Mouse (Mus musculus) forebrain, postnatal 0 days (tissue): ENCODE results near the gene Gm49394. TPM values are rescaled to one million over a fixed set of nuclear protein-coding genes. Genes with fewer than 3 reads are reported as not detected.

Experiments
- ATAC-seq: fragments of 200-750 bp; cut with Nextera tagmentation; 2 replicates; pipeline ENCODE4 v1.8.0; 2017; ENCODE audit warnings: mild to moderate bottlenecking, moderate library complexity
- DNase-seq: peaks from one replicate; pipeline ENCODE4 v3.0.0-alpha.2; 2015
- H3K27ac ChIP-seq: fragments of 300-500 bp; sonication (generic); 2 replicates; pipeline ENCODE4 v1.5.1; 2014; ENCODE audit warnings: low read depth, mild to moderate bottlenecking, antibody characterized with exemption, low read length, moderate library complexity, mixed read lengths
- H3K27me3 ChIP-seq: fragments of 300-500 bp; sonication (generic); 2 replicates; pipeline ENCODE4 v1.6.1; 2014; ENCODE audit warnings: mild to moderate bottlenecking, low read length, mixed read lengths; ENCODE audit not compliant: insufficient read depth
- H3K36me3 ChIP-seq: fragments of 300-500 bp; sonication (generic); 2 replicates; pipeline ENCODE4 v1.6.1; 2014; ENCODE audit warnings: mild to moderate bottlenecking, moderate library complexity; ENCODE audit not compliant: insufficient read depth
- H3K4me1 ChIP-seq: fragments of 300-500 bp; sonication (generic); 2 replicates; pipeline ENCODE4 v1.6.1; 2014; ENCODE audit warnings: antibody characterized with exemption; ENCODE audit not compliant: insufficient read depth
- H3K4me2 ChIP-seq: fragments of 300-500 bp; sonication (generic); 2 replicates; pipeline ENCODE4 v1.6.1; 2014; ENCODE audit warnings: low read depth, mild to moderate bottlenecking, moderate library complexity
- H3K4me3 ChIP-seq: fragments of 300-500 bp; sonication (generic); 2 replicates; pipeline ENCODE4 v1.5.1; 2014; ENCODE audit warnings: low read depth, low read length, mixed read lengths
- H3K9ac ChIP-seq: fragments of 300-500 bp; sonication (generic); 2 replicates; pipeline ENCODE4 v1.6.1; 2014; ENCODE audit warnings: mild to moderate bottlenecking
- H3K9me3 ChIP-seq: fragments of 300-500 bp; sonication (generic); 2 replicates; pipeline ENCODE4 v1.6.1; 2016; ENCODE audit warnings: low read length
- CTCF ChIP-seq: sonication (generic); IDR thresholded peaks from 2 replicates; pipeline ENCODE4 v1.5.1; 2016; ENCODE audit warnings: antibody characterized with exemption, control low read depth, low read depth
- WGBS: fragments of 180-500 bp; shearing (Covaris S2); extraction: QIAGEN DNeasy Blood & Tissue Kit; methylation state at CpG from one replicate; pipeline ENCODE4 v1.1.7; 2014; 5-methylcytosine and 5-hydroxymethylcytosine counted together
- polyA plus RNA-seq: library from polyadenylated mRNA; unstranded; fragments of >200 nt; fragmentation: Nextera tagmentation; extraction: Ambion mirVana; gene quantifications from 2 replicates; pipeline ENCODE4 v1.2.1, GENCODE M21; 2015
- total RNA-seq: library from RNA; depleted of rRNA; stranded (reverse); fragments of >200 nt; gene quantifications from 2 replicates; pipeline ENCODE4 v1.2.3, GENCODE M21; 2014

Gene Gm49394
- total and polyA plus RNA-seq, 2 experiments from 2014 or later: 0.06 TPM; not detected in 1

GRCm38 (mm10) chr7:142665364-142665763 lies 4.4 kb downstream of the Gm49394 start:
- no peak overlapping the region for H3K4me2 ChIP-seq
- no peak overlapping the region for H3K27ac ChIP-seq
- ATAC-seq: no peak
- peaks cover 47% of the 10 kb centered on the region for H3K27me3 ChIP-seq
- H3K4me3 ChIP-seq: no peak overlapping the region
- H3K4me1 ChIP-seq: no peaks in the 10 kb centered on the region
- WGBS: 46% methylated on average over 5 of the region's 5 CpGs
- no peaks in the 10 kb centered on the region for H3K36me3 ChIP-seq
- H3K9ac ChIP-seq: no peak overlapping the region
- no peak for DNase-seq
- no peak for TF ChIP-seq CTCF
- H3K9me3 ChIP-seq: no peaks in the 10 kb centered on the region

- Histone ChIP-seq H3K27ac (no peak overlapping the region), H3K9me3 (no peaks in the 10 kb centered on the region), H3K27me3 (peaks cover 55% of the 10 kb centered on the region), H3K9ac (no peak overlapping the region), H3K4me1 (no peaks in the 10 kb centered on the region), H3K4me2 (no peak overlapping the region), H3K4me3 (no peak overlapping the region), H3K36me3 (no peaks in the 10 kb centered on the region)
- 6% methylated on average over 9 of the region's 9 CpGs for WGBS
- DNase-seq (no peak), ATAC-seq (no peak)
- no peak for TF ChIP-seq CTCF
These were observed 5.2 kb downstream of the Gm49394 start for GRCm38 (mm10) chr7:142664465-142665029.

GRCm38 (mm10) chr7:142663931-142664421 lies 5.8 kb downstream of the Gm49394 start:
- Histone ChIP-seq H3K27me3 (peaks cover 61% of the 10 kb centered on the region), H3K9me3 (no peaks in the 10 kb centered on the region), H3K4me3 (peak overlapping the region; percentile 1; the same call in 1 of the 2 replicates), H3K4me2 (peak overlapping the region; percentile 27; the same call in 1 of the 2 replicates), H3K36me3 (no peaks in the 10 kb centered on the region), H3K9ac (no peak overlapping the region), H3K4me1 (no peaks in the 10 kb centered on the region), H3K27ac (no peak overlapping the region)
- TF ChIP-seq CTCF: no peak
- 1% methylated on average over 52 of the region's 53 CpGs for WGBS
- peak; percentile 27; the same call in 1 of the 2 replicates for ATAC-seq
- peak; percentile 55 for DNase-seq

GRCm38 (mm10) chr7:142663151-142663550 lies 6.6 kb downstream of the Gm49394 start:
- TF ChIP-seq CTCF: no peak
- ATAC-seq (no peak), DNase-seq (peak; percentile 40)
- Histone ChIP-seq H3K9me3 (no peaks in the 10 kb centered on the region), H3K36me3 (no peaks in the 10 kb centered on the region), H3K4me2 (no peak overlapping the region), H3K4me1 (no peaks in the 10 kb centered on the region), H3K4me3 (no peak overlapping the region), H3K27me3 (peaks cover 68% of the 10 kb centered on the region), H3K27ac (no peak overlapping the region), H3K9ac (no peak overlapping the region)
- WGBS: 12% methylated on average over 5 of the region's 5 CpGs

GRCm38 (mm10) chr7:142661811-142662210 lies 7.9 kb downstream of the Gm49394 start:
- Histone ChIP-seq H3K4me2 (no peak overlapping the region), H3K36me3 (no peaks in the 10 kb centered on the region), H3K27me3 (peaks cover 82% of the 10 kb centered on the region), H3K9me3 (no peaks in the 10 kb centered on the region), H3K4me1 (no peaks in the 10 kb centered on the region), H3K9ac (no peak overlapping the region), H3K4me3 (no peak overlapping the region), H3K27ac (no peak overlapping the region)
- TF ChIP-seq CTCF: no peak
- ATAC-seq (no peak), DNase-seq (no peak)

GRCm38 (mm10) chr7:142661046-142661445 lies 8.7 kb downstream of the Gm49394 start:
- H3K4me3 ChIP-seq: no peak overlapping the region; the same call in 1 of the 2 replicates
- no peak for DNase-seq
- no peak overlapping the region for H3K9ac ChIP-seq
- WGBS: 1% methylated on average over 25 of the region's 25 CpGs
- no peak overlapping the region for H3K27ac ChIP-seq
- H3K36me3 ChIP-seq: no peaks in the 10 kb centered on the region
- no peak for ATAC-seq
- TF ChIP-seq CTCF: no peak
- no peaks in the 10 kb centered on the region for H3K4me1 ChIP-seq
- H3K9me3 ChIP-seq: no peaks in the 10 kb centered on the region
- peak overlapping the region; percentile 21; the same call in 1 of the 2 replicates for H3K4me2 ChIP-seq
- H3K27me3 ChIP-seq: peaks cover 89% of the 10 kb centered on the region

GRCm38 (mm10) chr7:142660651-142660945 lies 9.1 kb downstream of the Gm49394 start:
- no peak for TF ChIP-seq CTCF
- H3K4me2 ChIP-seq: peak overlapping the region; percentile 21; the same call in 1 of the 2 replicates
- no peaks in the 10 kb centered on the region for H3K4me1 ChIP-seq
- H3K36me3 ChIP-seq: no peaks in the 10 kb centered on the region
- 0% methylated on average over 29 of the region's 29 CpGs for WGBS
- peak overlapping the region; percentile 2; the same call in 1 of the 2 replicates for H3K4me3 ChIP-seq
- DNase-seq (no peak), ATAC-seq (no peak)
- no peak overlapping the region for H3K9ac ChIP-seq
- no peaks in the 10 kb centered on the region for H3K9me3 ChIP-seq
- no peak overlapping the region for H3K27ac ChIP-seq
- peaks cover 92% of the 10 kb centered on the region for H3K27me3 ChIP-seq
